Mouse (Mus musculus): ENCODE data around the gene Gkn1. TPM values are rescaled to one million over a fixed set of nuclear protein-coding genes. Genes with fewer than 3 reads are reported as not detected.

Gkn1 gene
- polyA plus RNA-seq, 1 experiment from 2014 or later = not detected

GRCm38 (mm10) chr6:87334361-87335090 is 16.2 kb downstream of the Gkn1 start:
- H3K27me3 ChIP-seq (ENCODE audit: control insufficient read depth, insufficient read depth, low read length) = no peaks in the 10 kb centered on the region
- H3K4me3 ChIP-seq (ENCODE audit: low read depth, low read length) = peak overlapping the region; percentile 84
- H3K4me1 ChIP-seq (ENCODE audit: control insufficient read depth, insufficient read depth, low read length) = peaks cover 8% of the 10 kb centered on the region
- H3K9ac ChIP-seq (ENCODE audit: low read length) = peak overlapping the region; percentile 97
- H3K9me3 ChIP-seq (ENCODE audit: control insufficient read depth, low read length) = no peaks in the 10 kb centered on the region
- peak; percentile 45; the same call in 1 of the 2 replicates for ATAC-seq (ENCODE audit: insufficient number of reproducible peaks, low FRiP score, low TSS enrichment, low read depth)
- peak overlapping the region; percentile 94 for H3K27ac ChIP-seq (replicated peaks; ENCODE audit: low read depth, low read length)
- DNase-seq (ENCODE audit: low spot score) = peak; percentile 70
- H3K4me2 ChIP-seq (ENCODE audit: low read depth, severe bottlenecking) = peak overlapping the region; percentile 79
- WGBS = 5% methylated on average over 11 of the region's 11 CpGs
- H3K36me3 ChIP-seq (ENCODE audit: control insufficient read depth, insufficient read depth, low read length) = no peaks in the 10 kb centered on the region

DNA sequence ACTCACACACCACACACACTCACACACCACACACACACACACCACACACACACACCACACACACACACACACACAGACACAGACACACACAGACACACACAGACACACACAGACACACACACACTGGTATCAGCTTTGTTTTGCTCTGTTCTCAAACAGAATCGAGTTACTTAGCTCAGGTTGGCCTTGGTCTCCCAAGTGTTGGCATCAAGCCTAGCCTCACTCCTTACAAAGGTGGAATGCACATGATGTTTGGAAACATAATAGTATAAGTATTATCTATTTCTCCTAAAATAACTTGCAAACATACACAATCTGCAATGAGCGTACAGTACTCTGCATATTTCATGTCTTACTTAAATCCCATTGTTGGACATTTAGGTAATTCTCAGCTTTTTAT is 18.4 kb downstream of the Gkn1 start:
- Histone ChIP-seq H3K36me3 (ENCODE audit: control insufficient read depth, insufficient read depth, low read length) (no peaks in the 10 kb centered on the region), H3K4me3 (ENCODE audit: low read depth, low read length) (no peak overlapping the region), H3K4me1 (ENCODE audit: control insufficient read depth, insufficient read depth, low read length) (peaks cover 8% of the 10 kb centered on the region), H3K4me2 (ENCODE audit: low read depth, severe bottlenecking) (no peak overlapping the region), H3K27ac (replicated peaks; ENCODE audit: low read depth, low read length) (no peak overlapping the region), H3K9ac (ENCODE audit: low read length) (no peak overlapping the region), H3K9me3 (ENCODE audit: control insufficient read depth, low read length) (no peaks in the 10 kb centered on the region), H3K27me3 (ENCODE audit: control insufficient read depth, insufficient read depth, low read length) (no peaks in the 10 kb centered on the region)
- ATAC-seq (ENCODE audit: insufficient number of reproducible peaks, low FRiP score, low TSS enrichment, low read depth) (no peak), DNase-seq (ENCODE audit: low spot score) (no peak)
- 88% methylated on average over 2 of the region's 2 CpGs for WGBS

DNA sequence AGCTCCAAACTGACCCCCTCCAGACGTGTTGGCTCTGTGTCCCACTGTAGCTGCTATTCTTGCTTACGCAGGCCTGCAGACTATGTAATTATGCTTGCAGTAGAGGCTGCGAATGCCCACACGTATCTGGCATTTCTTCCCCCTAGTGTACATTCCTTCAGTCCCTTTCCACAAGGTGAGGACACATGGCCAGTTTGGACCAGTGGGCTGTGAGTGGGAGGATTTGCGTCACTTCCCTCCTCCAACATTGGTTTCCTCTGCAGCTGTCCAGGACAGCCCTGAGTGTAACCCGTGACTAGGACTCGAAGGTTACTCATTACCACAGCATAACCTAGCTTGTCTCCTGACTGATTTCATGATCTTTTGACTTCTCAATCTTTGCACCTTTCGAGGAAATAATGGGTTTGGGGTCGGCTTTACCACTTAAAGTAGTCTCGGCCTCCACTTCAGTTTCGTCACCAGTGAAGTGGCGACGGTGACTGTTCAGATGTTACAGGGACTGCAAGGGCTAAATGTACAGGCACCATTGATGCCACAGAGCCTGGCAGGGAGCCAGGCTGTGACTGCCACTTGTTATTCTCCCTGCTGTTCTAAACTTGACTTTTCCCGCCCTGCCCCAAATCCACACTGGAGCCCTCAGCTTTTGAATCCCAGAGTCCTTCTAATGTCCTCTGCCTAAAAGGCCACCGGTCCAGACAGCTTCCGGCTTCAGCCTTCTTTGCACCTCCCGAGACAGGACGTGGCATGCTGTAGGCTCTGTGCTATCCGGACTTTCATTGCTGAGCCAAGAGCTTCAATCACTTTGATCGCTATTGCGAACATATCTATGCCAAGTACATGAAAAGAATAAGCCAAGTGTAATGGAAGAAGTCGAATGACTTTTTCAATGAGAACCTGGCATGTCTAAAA is 22.2 kb downstream of the Gkn1 start:
- Histone ChIP-seq H3K4me2 (ENCODE audit: low read depth, severe bottlenecking) (no peak overlapping the region), H3K27ac (replicated peaks; ENCODE audit: low read depth, low read length) (no peak overlapping the region), H3K9ac (ENCODE audit: low read length) (no peak overlapping the region), H3K27me3 (ENCODE audit: control insufficient read depth, insufficient read depth, low read length) (no peaks in the 10 kb centered on the region), H3K4me3 (ENCODE audit: low read depth, low read length) (no peak overlapping the region), H3K9me3 (ENCODE audit: control insufficient read depth, low read length) (no peaks in the 10 kb centered on the region), H3K4me1 (ENCODE audit: control insufficient read depth, insufficient read depth, low read length) (peaks cover 3% of the 10 kb centered on the region; the same call in 1 of the 2 replicates), H3K36me3 (ENCODE audit: control insufficient read depth, insufficient read depth, low read length) (no peaks in the 10 kb centered on the region)
- DNase-seq (ENCODE audit: low spot score) (no peak), ATAC-seq (ENCODE audit: insufficient number of reproducible peaks, low FRiP score, low TSS enrichment, low read depth) (no peak)
- WGBS = 86% methylated on average over 22 of the region's 22 CpGs

GRCm38 (mm10) chr6:87326932-87327331 is 23.8 kb downstream of the Gkn1 start:
- Histone ChIP-seq H3K9me3 (ENCODE audit: control insufficient read depth, low read length) (no peaks in the 10 kb centered on the region), H3K36me3 (ENCODE audit: control insufficient read depth, insufficient read depth, low read length) (no peaks in the 10 kb centered on the region), H3K9ac (ENCODE audit: low read length) (no peak overlapping the region), H3K4me1 (ENCODE audit: control insufficient read depth, insufficient read depth, low read length) (peaks cover 3% of the 10 kb centered on the region; the same call in 1 of the 2 replicates), H3K4me3 (ENCODE audit: low read depth, low read length) (no peak overlapping the region), H3K4me2 (ENCODE audit: low read depth, severe bottlenecking) (no peak overlapping the region), H3K27ac (replicated peaks; ENCODE audit: low read depth, low read length) (no peak overlapping the region), H3K27me3 (ENCODE audit: control insufficient read depth, insufficient read depth, low read length) (no peaks in the 10 kb centered on the region)
- ATAC-seq (ENCODE audit: insufficient number of reproducible peaks, low FRiP score, low TSS enrichment, low read depth) = no peak
- DNase-seq (ENCODE audit: low spot score) = no peak
- WGBS = 88% methylated on average over 2 of the region's 2 CpGs

DNA sequence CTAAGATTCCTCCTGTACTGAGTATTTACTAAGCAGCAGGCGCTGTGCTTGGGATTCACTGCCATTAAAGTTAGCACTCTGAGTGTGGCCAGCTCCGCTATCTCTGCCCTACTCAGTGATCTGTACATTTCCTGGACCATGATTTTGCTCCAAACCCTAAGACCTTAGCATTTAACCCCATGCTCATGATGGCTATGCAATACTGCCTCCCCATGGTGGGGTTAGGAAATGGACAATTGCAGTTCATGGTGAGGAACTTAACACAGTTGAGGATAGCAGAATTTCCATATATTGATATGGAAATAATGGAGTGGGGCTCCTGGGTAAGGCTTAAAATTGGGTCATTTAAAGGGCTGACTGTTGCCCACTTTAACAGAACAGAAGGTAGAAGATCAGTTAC is 27.4 kb downstream of the Gkn1 start:
- ATAC-seq (ENCODE audit: insufficient number of reproducible peaks, low FRiP score, low TSS enrichment, low read depth) = no peak
- H3K4me3 ChIP-seq (ENCODE audit: low read depth, low read length) = no peak overlapping the region
- 83% methylated on average over 2 of the region's 2 CpGs for WGBS

GRCm38 (mm10) chr6:87318651-87319050 is 32.1 kb downstream of the Gkn1 start:
- Histone ChIP-seq H3K9me3 (ENCODE audit: control insufficient read depth, low read length) (no peaks in the 10 kb centered on the region), H3K27ac (replicated peaks; ENCODE audit: low read depth, low read length) (no peak overlapping the region), H3K4me2 (ENCODE audit: low read depth, severe bottlenecking) (no peak overlapping the region), H3K36me3 (ENCODE audit: control insufficient read depth, insufficient read depth, low read length) (no peaks in the 10 kb centered on the region), H3K27me3 (ENCODE audit: control insufficient read depth, insufficient read depth, low read length) (no peaks in the 10 kb centered on the region), H3K4me1 (ENCODE audit: control insufficient read depth, insufficient read depth, low read length) (no peaks in the 10 kb centered on the region), H3K9ac (ENCODE audit: low read length) (no peak overlapping the region), H3K4me3 (ENCODE audit: low read depth, low read length) (no peak overlapping the region)
- 93% methylated on average over 7 of the region's 7 CpGs for WGBS
- ATAC-seq (ENCODE audit: insufficient number of reproducible peaks, low FRiP score, low TSS enrichment, low read depth) (no peak), DNase-seq (ENCODE audit: low spot score) (no peak)

More for the DNA sequence above, 27.4 kb downstream of the Gkn1 start:
- Histone ChIP-seq H3K9ac (ENCODE audit: low read length) (no peak overlapping the region), H3K36me3 (ENCODE audit: control insufficient read depth, insufficient read depth, low read length) (no peaks in the 10 kb centered on the region), H3K4me2 (ENCODE audit: low read depth, severe bottlenecking) (no peak overlapping the region), H3K27me3 (ENCODE audit: control insufficient read depth, insufficient read depth, low read length) (no peaks in the 10 kb centered on the region), H3K4me1 (ENCODE audit: control insufficient read depth, insufficient read depth, low read length) (no peaks in the 10 kb centered on the region), H3K27ac (replicated peaks; ENCODE audit: low read depth, low read length) (no peak overlapping the region), H3K9me3 (ENCODE audit: control insufficient read depth, low read length) (no peaks in the 10 kb centered on the region)
- DNase-seq (ENCODE audit: low spot score) = peak; percentile 28

- no peak for ATAC-seq (ENCODE audit: insufficient number of reproducible peaks, low FRiP score, low TSS enrichment, low read depth)
- no peak overlapping the region for H3K4me2 ChIP-seq (ENCODE audit: low read depth, severe bottlenecking)
- H3K27ac ChIP-seq (replicated peaks; ENCODE audit: low read depth, low read length) = no peak overlapping the region
- WGBS = 90% methylated on average over 8 of the region's 8 CpGs
- H3K9me3 ChIP-seq (ENCODE audit: control insufficient read depth, low read length) = no peaks in the 10 kb centered on the region
- H3K4me3 ChIP-seq (ENCODE audit: low read depth, low read length) = no peak overlapping the region
- H3K9ac ChIP-seq (ENCODE audit: low read length) = no peak overlapping the region
- no peak for DNase-seq (ENCODE audit: low spot score)
- H3K4me1 ChIP-seq (ENCODE audit: control insufficient read depth, insufficient read depth, low read length) = no peaks in the 10 kb centered on the region
- H3K27me3 ChIP-seq (ENCODE audit: control insufficient read depth, insufficient read depth, low read length) = no peaks in the 10 kb centered on the region
- no peaks in the 10 kb centered on the region for H3K36me3 ChIP-seq (ENCODE audit: control insufficient read depth, insufficient read depth, low read length)
Observed at GRCm38 (mm10) chr6:87316966-87317365, 33.8 kb downstream of the Gkn1 start.

DNA sequence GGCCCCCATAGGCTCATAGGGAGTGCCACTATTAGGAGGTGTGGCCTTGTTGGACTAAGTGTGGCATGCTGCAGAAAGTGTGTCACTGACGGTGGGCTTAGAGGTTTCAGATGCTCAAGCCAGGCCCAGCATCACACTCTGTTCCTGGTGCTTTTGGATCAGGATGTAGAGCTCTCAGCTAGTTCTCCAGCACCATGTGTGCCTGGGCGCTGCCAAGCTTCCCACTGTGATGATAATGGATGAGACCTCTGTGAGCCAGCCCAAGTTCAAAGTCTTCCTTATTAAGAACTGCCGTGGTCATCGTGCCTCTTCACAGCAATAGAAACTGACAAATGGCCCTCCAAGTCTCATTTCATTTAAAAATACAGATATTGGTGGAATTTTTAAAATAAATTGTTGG is 38.0 kb downstream of the Gkn1 start:
- Histone ChIP-seq H3K9ac (ENCODE audit: low read length) (no peak overlapping the region), H3K27ac (replicated peaks; ENCODE audit: low read depth, low read length) (no peak overlapping the region), H3K4me2 (ENCODE audit: low read depth, severe bottlenecking) (no peak overlapping the region), H3K9me3 (ENCODE audit: control insufficient read depth, low read length) (no peaks in the 10 kb centered on the region), H3K4me1 (ENCODE audit: control insufficient read depth, insufficient read depth, low read length) (no peaks in the 10 kb centered on the region), H3K27me3 (ENCODE audit: control insufficient read depth, insufficient read depth, low read length) (no peaks in the 10 kb centered on the region), H3K4me3 (ENCODE audit: low read depth, low read length) (no peak overlapping the region), H3K36me3 (ENCODE audit: control insufficient read depth, insufficient read depth, low read length) (peaks cover 7% of the 10 kb centered on the region; the same call in 1 of the 2 replicates)
- WGBS = 69% methylated on average over 4 of the region's 4 CpGs
- no peak for DNase-seq (ENCODE audit: low spot score)
- ATAC-seq (ENCODE audit: insufficient number of reproducible peaks, low FRiP score, low TSS enrichment, low read depth) = no peak
